Mouse (Mus musculus): Measurements from ENCODE around the gene Them7.

Gene Them7

DNA sequence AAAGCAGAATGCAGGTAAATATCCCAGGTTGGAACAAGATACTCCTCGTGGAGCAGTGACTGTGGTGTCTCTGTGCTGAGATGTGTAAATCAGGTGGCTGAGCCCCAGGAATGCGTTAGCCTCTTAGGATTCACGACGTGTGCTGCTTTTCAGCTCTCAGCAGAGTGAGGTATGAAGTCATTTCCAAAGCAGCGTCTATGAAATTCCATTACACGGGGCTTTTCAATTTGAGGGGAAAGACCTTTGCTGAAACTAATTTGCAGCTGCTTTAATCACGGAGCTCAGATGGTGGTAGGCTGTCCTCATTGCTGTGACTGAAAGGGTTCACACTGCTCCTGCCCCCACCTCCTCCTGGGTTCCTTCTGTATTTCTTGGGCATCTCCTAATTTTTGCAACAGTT is 87.9 kb downstream of the Them7 start:
- DNase-seq, result no peak

DNA sequence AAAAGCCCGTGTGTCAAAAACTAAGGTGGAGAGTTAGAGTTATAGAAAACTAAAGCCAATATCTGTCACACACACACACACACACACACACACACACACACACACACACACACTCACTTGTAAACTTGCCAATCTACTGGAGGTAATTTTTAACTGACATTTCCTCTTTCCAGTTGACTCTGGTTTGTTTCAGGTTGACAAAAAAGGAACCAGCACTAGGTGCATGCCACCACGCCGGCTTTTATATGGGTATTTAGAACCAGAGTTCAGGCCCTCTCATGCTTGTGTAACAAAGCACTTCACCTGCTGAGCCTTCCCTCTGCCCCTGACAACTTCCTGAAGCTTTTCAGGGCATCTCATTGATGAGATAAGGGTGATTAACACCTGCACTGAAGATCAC is 89.0 kb downstream of the Them7 start:
- DNase-seq, result no peak

DNA sequence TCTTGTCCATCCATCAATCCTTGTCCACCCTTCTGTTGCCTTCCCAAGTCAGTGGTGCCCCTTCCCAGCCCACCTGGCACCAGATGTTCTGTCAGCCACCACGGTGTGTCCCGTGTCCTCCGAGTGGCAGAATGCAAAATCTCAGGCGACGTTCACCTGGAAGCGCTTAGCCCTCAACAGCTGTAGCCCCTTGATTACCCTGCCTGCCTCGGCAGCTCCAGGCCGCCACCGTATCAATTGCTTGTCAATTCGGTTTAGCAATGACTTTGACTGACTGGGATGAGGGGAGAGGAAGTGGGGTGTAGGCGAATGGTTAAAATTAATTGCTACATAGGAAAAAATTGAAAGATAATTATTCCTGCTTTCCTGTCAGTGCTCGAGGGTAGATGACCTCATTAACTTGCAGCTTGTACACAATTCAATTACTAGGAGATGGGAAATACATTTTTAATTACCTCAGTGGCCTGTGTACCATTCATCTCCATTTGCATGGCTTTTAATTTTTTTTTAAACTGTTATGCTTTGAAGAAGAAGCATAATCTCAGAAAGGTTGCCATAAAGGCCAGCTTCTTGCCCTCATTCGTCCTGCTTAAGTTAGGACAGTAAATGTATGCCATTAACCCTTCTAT is 93.5 kb downstream of the Them7 start:
- DNase-seq, result no peak

DNA sequence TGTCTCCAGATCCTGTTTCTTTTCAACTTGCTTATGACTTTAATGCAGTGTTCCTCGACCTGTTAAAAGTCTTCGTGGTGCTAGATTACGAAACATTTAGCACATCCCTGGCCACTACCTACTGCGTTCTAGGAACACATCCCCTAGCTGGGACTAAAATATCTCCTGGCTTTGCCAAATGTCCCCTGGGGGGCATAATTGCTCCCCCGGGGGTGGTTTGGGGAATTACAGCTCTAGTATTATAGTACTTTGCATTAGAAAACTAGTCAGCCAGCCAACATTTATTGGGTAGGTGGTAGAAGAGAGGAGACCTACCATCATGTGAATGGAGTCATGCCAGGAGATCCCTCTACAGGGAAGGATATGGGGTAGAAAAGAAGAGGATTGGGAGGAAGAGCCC is 101.9 kb downstream of the Them7 start:
- DNase-seq, result no peak

DNA sequence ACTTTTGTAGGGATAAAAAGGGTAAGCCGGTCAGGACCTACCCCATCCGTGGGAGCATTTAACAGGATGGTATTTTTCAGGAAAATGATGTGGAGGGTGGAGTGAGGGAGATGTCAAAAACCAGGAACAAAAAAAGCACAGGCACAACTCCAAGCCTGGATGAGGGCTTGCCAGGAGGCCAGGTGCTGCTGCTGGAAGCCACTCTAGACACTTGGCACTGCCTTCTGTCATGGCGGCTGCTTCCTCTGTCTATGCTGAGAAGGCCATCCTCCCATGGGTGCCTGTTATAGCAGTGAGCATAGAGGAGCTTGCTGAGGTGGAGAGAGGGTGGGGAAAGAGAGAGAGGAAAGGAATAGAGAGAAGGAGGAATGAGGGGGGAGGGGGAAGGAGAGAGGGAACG is 105.9 kb downstream of the Them7 start:
- DNase-seq, result peak; percentile 89

DNA sequence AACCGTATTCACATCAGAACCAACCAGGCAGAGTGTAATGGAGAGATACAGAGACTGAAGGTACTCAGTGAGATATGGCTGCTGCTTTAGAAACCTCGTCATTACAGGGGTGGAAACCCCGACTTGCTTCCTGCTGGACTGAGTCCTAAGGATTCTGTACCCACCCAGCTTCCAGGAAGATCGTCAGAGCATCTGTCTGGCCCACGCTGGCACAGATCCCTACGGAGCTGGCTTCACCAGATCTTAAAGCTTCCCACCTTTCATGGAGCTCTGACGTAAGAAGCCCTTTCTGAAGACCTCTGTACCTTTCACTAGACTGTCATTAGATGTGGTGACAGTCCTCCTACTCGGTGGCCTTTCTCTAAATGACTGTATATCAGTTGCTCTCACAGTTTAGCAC is 109.0 kb downstream of the Them7 start:
- DNase-seq, result no peak

DNA sequence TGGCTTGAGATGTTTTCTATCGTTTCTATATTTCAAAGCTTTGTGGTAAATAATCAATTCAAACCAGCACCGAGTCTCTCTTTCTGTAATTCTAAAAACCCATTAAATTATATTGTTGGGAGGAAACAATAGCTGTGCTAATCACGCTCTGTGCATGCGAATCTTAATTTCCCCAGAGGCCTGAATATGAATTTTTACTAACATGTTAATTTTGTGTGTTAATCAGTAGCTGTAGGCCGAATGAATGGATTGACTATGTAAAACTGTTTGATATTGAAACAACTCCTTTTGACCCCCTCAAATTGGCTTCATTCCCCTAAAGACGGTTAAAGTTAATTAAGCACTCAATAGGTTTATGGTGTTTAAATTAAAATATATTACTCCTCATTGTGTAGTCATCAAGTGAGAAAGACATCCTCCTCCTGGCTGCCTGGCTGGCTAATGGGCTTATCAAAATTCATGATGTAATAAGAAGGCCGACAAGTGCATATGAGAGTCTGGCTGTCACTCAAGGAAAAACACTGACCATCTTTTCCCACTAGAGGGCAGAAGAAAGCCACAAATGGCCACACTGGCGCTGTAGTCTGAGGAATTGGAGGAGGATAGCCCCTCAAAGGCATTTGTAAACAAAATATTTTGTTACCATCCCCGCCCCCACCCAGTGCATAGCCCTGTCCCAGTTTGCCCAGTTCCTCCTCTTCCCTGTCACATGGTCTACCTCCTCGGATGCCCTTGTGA is 110.0 kb downstream of the Them7 start:
- no peak for DNase-seq

DNA sequence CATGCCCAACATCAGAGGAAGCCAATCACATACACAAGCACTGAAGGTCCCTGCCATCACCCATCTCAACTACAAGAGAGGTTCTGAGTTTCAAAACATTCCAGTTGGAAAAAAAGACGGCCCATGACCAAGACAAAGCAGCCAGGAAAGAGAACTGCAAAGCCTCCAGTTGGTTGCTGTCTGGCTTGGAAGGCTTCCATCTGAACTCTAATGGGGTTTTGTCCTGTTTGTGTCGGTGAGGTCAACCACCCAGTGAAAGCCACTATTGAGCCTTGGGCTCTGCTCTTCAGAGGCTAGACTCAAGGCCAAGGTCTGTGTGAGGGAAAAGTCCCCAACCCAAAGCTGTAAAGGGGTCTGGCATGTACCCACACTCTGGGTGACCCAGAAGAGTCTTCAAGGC is 111.5 kb downstream of the Them7 start:
- no peak for DNase-seq

DNA sequence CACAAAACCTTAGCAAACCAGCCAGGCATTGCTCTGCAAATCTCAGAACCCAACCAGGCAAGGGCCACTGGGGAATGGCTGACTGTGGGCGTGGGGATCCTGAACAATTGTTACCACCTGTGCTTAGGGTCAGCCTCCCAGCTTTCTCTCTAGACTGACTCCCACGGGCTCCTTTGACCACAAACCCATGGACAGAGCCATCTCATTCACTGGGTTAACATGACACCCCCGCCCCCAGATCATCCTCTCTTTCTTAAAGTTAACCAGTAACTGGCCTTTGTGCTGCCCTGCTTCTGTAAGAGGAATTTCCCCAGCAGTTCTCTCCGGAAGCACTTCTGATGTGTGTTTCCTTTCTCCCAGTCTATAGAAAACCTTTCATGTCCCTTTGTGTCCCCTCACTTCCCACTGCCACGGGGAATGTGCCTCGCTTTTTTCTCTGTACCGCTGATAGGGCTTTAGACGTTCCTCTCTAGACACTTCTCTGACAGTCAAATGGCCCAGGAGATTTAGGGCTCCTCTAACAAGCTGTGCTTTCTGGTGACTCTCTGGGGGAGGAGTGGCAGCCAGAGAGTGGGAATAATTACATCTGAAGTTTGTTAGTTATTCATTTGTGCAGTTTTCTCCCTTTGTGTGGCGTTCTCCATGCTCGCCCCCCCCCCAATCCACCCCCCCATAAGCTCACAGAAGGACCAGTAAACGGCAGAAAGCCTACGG is 112.4 kb downstream of the Them7 start:
- no peak for DNase-seq

DNA sequence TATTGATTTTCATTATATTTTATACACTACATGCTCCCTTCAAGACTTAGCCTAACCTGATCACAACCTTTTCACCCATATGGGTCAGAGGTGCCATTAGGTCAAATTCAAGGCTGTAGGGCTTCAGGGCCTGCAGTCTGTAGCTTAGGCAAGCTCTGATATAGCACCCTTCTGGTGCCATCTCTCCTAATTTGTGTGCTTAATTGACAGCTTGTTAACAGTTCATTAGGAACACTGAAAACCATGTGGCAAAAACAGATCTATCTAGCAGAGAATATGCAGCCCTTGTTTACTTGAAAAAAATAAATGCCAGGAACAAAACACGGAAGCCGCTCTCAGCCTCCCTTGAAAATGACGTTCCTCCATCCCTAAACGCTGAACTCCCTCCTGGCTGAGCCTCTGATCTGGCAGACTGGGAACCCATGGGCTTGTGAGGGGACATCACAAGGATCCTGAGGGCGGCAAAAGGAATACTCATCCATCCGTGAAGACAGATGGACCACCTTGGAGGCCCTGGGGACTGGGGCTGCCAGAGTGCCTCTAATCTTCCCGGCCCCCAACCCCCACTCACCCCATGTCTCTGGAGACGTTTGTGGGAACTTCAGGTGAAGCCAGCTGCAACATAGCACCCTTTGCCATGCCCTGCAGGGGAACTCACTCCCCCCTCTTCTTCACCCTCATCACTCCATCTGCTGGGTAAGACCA is 113.2 kb downstream of the Them7 start:
- DNase-seq, result no peak

DNA sequence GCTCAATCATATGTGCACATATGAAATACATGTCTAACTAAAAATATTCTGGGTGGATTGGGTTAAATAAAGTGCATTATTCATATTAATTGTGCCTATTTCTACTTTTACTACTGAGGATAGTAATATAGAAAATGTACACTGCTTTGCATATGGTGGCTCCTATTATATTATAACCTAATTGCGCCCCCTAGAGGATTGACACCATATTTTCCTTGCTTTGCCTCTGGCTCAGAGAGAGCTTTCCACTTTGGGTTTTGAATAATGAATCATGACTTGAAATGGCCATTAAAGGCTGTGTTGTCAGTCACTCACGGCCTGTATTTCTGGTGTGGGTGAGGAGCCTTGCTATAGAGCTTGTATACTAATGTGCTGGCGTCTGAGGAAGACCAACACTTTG is 115.9 kb downstream of the Them7 start:
- DNase-seq, result no peak

DNA sequence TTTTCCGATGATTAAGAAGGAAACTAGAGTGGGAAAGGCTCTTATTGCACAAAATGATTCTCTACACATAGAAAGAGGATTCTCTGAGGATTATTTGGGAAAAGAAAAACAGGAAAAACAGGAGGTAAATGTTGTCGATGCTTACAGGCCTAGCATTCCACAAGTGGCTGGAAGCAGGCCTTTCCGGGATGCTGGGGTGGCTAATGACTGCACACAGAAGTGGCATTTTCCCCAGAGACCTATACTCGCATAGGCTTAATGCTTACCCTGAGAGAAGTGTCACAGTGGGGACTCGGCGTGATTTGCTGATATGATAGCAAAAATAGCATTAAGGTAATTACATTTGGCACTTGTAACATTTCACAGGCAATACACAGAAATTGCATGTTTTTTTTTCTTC is 124.8 kb downstream of the Them7 start:
- no peak for DNase-seq

DNA sequence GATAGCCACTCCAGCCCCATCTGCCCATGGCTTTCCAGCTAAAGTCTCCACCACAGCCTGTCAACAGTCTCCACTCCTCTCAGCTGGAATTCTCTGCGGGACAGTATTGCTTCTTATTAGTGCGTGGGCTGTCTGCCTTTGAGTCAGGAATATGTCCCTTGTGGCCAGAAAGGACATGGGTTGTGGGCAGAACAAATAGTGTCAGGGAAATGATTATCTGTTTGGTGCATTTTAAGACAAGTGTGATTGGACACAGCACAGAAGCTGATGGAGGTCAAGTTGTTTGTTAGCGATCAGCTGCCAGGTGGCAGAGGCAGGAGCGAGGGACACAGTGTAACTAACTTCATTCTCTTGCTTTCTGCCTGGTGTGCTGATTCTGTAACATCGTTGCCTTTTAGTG is 132.7 kb downstream of the Them7 start:
- DNase-seq, result no peak

DNA sequence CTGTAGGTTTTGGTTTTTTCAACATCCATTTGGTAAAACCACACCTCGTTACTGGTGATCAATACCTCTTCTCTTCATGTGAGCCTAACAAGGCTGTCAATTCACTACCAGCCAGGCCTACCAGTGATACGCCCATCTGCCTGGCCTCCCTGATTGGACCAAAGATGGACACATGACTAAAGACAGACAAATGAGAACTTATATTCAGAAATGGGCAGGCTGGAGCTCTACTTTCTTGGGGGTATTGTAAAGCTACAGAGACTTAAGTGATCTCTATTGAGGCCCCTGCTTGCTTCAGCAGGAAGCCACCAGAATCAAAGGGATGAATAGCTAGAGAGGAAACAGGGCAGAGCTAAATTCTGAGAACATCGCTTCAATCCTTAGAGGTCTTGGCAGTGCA is 133.9 kb downstream of the Them7 start:
- DNase-seq, result no peak

DNA sequence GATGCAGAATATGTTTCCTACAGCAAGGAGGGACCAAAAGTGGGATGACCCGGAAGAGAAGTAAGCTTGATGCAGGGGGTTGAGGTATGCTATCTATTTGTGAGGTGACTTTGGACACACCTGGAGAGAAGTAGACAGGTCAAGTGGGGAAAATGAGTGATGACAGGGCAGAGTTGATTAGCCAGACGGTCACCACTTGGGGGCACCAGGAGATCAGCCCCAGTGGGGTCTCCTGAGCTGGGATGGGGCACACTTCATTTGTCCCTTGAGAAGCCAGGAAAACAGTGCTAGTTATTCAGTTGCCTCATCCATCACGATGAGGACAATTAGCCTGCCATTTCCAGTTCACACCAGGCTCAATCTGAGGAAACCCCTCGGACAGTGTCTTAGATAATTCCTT is 143.5 kb downstream of the Them7 start:
- DNase-seq, result no peak

DNA sequence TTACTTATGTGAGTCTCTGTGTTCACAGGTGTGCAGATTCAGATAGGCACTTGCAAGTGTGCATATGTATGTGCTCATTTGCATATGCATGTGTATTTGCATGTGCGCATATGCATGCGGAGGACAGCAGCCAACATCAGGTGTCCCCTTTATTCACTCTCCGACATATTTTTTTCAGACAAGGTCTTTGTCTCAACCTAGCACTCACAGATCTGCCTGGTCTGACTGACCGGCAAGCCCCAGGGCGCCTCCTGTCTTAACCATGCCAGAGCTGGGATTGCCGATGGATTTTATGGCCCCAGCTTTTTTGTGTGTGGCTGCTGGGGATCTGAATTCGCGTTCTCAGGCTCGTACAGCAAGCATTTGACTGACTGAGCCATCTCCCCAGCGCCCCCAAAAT is 146.1 kb downstream of the Them7 start:
- no peak for DNase-seq

DNA sequence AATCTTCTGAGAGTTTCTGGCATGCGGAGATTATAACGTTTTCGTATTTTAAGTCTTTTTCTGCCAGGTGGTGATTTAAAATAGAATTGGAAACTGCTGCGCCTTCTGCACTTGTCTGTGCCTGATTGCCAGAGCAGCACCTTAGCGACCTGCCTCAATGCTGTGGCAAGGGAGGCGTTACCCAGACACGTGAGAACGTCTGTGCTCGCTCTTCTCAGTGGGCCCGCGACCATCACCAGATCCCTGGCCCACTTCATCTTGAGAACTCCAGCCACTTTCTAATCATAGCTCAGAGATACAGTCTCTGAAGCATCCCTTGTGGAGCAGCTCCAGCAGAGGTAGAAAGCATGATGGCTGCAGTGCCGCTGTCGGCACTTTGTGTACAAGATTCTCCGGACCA is 146.6 kb downstream of the Them7 start:
- no peak for DNase-seq

DNA sequence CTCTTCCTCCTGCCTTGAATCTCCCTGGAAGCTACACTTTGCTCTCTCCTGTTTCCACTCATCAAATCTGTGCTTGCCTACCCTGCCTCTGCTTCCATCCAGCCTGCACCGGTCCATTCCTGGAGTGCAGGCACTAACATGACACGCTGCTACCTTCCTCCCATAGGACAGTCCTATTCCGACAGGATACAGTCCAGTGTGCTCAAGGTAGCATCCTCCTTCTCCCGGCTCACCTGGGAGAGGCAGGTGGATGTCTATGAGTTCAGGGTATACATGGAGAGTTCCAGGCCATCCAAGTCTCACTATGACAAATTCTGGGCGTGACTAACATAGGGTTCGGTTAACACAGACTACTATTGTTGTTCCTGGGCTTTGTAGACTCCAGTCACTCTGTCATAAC is 148.0 kb downstream of the Them7 start:
- DNase-seq, result no peak

DNA sequence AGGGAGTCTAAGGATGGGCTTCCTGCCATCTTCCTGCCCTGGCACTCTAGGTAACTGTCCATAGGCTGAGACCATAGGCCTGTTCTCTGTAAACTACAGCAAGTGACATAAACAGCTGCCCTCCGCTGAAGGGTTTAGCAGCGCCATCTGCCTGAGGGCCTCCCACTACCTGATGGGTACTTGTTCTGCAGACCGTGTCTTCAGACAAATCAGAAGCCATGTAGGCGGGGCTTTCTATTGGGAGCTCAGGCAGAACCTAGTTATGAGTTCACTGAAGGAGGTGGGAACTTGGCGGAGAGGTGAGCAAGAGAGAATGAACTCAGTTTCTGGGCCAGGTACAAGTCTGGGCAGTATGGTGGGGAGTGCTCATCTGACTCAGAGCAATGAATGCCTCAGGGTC is 148.6 kb downstream of the Them7 start:
- no peak for DNase-seq

DNA sequence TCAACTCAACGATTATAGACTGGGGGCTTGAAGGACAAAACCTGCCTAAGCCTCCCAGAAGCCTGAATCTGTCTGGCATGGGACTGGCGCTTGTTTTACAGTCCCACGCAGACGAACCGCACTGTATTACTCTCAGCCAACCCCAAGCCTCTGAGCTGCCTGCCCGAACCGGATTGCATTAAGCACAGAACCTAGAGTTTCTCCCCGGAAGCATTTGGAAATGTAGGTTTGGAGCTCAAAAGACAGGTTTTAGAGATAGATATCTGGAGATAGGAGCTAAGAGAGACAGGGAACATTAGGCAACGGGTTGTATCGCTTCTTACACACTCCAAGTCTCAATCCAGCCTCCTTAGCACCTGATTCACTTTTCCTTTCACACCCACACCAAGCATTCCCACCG is 149.5 kb downstream of the Them7 start:
- DNase-seq, result no peak

DNA sequence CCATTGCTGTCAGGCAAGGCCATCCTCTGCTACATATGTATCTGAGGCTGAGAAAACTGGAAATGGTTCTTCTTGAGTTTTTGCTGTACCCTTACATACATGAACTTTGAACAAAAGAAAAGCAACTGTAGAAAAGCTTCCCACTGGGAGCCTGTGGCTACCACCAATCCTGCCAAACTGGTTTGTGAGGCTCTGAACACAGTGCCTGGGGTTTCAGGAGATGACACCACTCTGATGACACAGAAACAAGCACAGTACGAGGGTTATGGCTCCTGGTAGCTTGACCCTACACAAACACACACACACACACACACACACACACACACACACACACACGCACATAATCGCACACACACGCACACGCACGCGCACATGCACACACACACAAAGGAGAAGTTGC is 151.1 kb downstream of the Them7 start:
- no peak for DNase-seq

DNA sequence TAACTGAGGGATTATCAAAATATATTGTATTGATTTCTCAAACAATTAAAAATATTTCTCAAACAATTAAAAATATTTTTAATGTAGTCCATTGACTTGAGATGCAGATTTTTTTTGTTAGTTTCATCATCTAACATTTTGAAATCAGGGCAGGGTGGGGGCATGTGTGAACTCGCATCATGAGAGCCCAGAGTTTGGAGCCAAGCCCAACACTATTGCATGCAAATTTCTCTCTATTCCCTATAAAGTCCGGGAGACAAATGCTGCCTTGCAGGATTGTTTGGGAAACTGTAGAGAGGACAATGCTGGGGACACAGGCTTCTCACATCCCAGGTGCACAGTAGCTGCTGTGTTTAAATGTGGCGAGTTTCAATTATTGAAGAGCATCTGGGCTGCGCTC is 151.6 kb downstream of the Them7 start:
- no peak for DNase-seq

DNA sequence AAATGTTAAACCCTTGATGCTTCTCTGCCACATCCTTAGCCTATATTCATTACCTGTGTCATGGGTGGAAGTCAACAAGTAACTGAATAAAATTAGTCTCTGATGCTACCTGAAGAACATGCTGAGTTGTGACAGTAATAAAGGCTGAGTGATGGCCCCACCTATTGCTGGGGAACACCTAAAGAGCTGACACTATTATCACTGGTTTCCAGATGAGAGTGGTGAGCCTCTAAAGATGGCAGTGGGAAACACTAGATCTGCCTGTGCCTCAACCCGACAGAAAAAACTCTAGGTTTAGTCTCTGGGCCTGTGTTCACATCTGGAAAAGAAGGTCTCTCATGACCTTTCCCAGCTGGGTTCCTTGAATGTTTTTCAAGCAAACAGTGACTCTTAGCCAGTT is 155.6 kb downstream of the Them7 start:
- DNase-seq, result no peak
